Mouse (Mus musculus) adrenal gland (tissue): ENCODE data around the gene Lsm12.

Experiments
- intact Hi-C: fragments of 180-260 bp; cut with DNase I; formaldehyde crosslinking; loops from one replicate; pipeline ENCODE4 v1.15.1; 2025
- microRNA-seq, 2 experiments: library from miRNA; unstranded; fragments of <30 nt; microRNA quantifications; one replicate each; pipeline ENCODE4; 2019

The Lsm12 gene

DNA sequence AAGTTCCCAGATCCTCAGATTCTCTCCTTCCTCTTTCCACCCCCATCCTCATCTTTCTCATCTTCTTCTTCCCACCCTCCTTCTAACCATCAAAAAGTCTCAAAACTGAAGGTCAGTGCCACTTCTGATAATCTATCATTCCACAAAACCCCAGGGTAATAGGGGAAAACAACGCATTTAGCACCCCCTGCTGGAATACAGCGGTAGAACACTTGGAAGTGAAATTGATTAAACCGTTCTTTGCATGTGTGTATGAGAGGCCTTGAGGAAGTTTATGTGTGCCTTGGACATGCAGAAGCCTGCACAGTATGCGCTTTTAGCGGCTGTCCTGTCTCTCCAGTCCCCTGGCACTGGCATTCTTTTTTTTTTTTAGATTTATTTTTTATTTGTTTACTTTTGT, 44.6 kb downstream of the Lsm12 start:
- intact Hi-C loops: no loop called here

- intact Hi-C loops: loop anchor here (2.0 to 5.0 kb wide), 2 partner anchors 36 to 76 kb away; no protein-coding TSS in a partner anchor
These were observed 46.7 kb downstream of the Lsm12 start for GRCm38 (mm10) chr11:102138447-102138740.

DNA sequence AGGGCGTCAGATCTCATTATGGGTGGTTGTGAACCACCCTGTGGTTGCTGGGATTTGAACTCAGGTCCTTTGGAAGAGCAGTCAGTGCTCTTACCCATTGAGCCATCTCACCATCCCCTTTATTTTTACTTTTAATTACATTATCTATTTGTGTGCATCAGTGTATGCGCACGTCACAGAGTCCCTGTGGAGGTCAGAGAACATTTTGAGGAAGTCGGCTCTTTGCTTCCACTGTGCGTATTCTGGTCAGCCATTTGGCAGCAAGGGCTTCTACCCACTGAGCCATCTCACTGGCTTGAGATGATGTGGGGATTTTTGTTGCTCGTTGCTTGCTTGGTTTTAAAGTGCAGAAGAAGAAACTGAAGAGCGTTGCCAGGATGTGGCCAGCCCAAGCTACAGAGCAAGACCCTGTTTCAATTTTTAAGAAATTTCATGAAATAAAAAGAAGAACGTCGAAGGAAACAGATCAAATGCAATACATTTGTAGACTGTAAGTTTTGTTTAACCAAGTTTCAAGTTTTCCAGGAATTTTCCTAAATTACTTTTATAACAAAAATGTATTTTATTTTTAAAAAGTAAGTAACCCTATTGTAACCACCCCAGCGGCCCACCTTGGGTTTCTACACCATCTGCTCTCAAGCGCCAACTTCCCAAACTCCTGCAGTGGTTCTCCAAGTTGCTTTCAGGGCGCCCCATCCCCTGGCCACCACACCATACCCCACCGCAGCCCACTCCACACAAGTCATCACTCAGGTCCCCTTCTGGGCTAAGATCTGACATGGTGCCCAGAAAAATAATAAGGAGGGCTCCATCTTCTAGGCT, 47.3 kb downstream of the Lsm12 start:
- intact Hi-C loops: loop anchor here (2.0 to 5.0 kb wide), 2 partner anchors 35 to 76 kb away; no protein-coding TSS in a partner anchor

- intact Hi-C loops: no loop called here
These were observed 50.6 kb downstream of the Lsm12 start for GRCm38 (mm10) chr11:102134516-102134915.

- intact Hi-C loops: no loop called here
These were observed 67.7 kb downstream of the Lsm12 start for GRCm38 (mm10) chr11:102117386-102117785.

GRCm38 (mm10) chr11:102116241-102116640, 68.9 kb downstream of the Lsm12 start:
- intact Hi-C loops: no loop called here

Small RNA genes within 50 kb of the gene (microRNA-seq; reads per million reads assigned to microRNA genes)
- gene Mir8101: 1.7 reads per million in 2 experiments
